Mouse (Mus musculus): Measurements from ENCODE around the gene Hectd1.

- no peak for TF ChIP-seq CTCF (IDR thresholded peaks at IDR 0.05; ENCODE audit: control insufficient read depth, insufficient read depth, low read length)
- TF ChIP-seq POLR2A (IDR thresholded peaks at IDR 0.05; ENCODE audit: borderline replicate concordance, control insufficient read depth, low read depth, low read length) = no peak
Observed at GRCm38 (mm10) chr12:51871446-51872144, 42.3 kb upstream of the Hectd1 start.
